Mouse (Mus musculus) spleen, adult 2 months (tissue): ENCODE results near the gene Pik3ca. TPM values are rescaled to one million over a fixed set of nuclear protein-coding genes. Genes with fewer than 3 reads are reported as not detected.

ENCODE experiments used
- DNase-seq, 2 experiments: peaks; one replicate each; pipeline versions ENCODE4 v3.0.0 to v3.0.0-alpha.2; 2012 to 2021; ENCODE audit warnings: low spot score in 2 of 2, low read depth in 1 of 2
- H3K27ac ChIP-seq: fragments of 200-500 bp; 2 replicates; pipeline ENCODE4 v1.5.1; 2012; ENCODE audit warnings: low read length, inconsistent platforms; ENCODE audit not compliant: insufficient read depth
- H3K27me3 ChIP-seq: fragments of 200-500 bp; 2 replicates; pipeline ENCODE4 v1.6.1; 2012; ENCODE audit warnings: mild to moderate bottlenecking, moderate library complexity, low read length, inconsistent platforms; ENCODE audit not compliant: control insufficient read depth, insufficient read depth
- H3K36me3 ChIP-seq: fragments of 200-500 bp; 2 replicates; pipeline ENCODE4 v1.6.1; 2012; ENCODE audit warnings: mild to moderate bottlenecking, low read length, inconsistent platforms; ENCODE audit not compliant: control insufficient read depth, insufficient read depth
- H3K4me1 ChIP-seq: fragments of 200-500 bp; 2 replicates; pipeline ENCODE4 v1.6.1; 2011; ENCODE audit warnings: inconsistent platforms; ENCODE audit not compliant: control insufficient read depth, insufficient read depth, insufficient read length
- H3K4me3 ChIP-seq: fragments of 200-500 bp; 2 replicates; pipeline ENCODE4 v1.5.1; 2011; ENCODE audit warnings: mild to moderate bottlenecking, inconsistent platforms; ENCODE audit not compliant: insufficient read depth, insufficient read length; ENCODE audit errors: extremely low read depth
- CTCF ChIP-seq: fragments of 200-500 bp; IDR thresholded peaks from 2 replicates; pipeline ENCODE4 v1.5.1; 2011; ENCODE audit warnings: mild to moderate bottlenecking, inconsistent platforms; ENCODE audit not compliant: insufficient read depth, insufficient read length, insufficient replicate concordance; ENCODE audit errors: extremely low read depth
- POLR2A ChIP-seq: fragments of 200-500 bp; IDR thresholded peaks from 2 replicates; pipeline ENCODE4 v1.6.1; 2011; ENCODE audit warnings: low read depth, low read length, inconsistent platforms
- WGBS: fragments of 180-500 bp; shearing (Covaris S2); methylation state at CpG from one replicate; pipeline ENCODE4 v1.1.7; 2018; 5-methylcytosine and 5-hydroxymethylcytosine counted together
- polyA plus RNA-seq: library from polyadenylated mRNA; depleted of rRNA; stranded (reverse); fragments of >200 nt; gene quantifications from 2 replicates; pipeline ENCODE4 v1.2.3, GENCODE M21; 2012; rRNA removed

Gene Pik3ca
- polyA plus RNA-seq, 1 experiment, result 3.7 TPM

DNA sequence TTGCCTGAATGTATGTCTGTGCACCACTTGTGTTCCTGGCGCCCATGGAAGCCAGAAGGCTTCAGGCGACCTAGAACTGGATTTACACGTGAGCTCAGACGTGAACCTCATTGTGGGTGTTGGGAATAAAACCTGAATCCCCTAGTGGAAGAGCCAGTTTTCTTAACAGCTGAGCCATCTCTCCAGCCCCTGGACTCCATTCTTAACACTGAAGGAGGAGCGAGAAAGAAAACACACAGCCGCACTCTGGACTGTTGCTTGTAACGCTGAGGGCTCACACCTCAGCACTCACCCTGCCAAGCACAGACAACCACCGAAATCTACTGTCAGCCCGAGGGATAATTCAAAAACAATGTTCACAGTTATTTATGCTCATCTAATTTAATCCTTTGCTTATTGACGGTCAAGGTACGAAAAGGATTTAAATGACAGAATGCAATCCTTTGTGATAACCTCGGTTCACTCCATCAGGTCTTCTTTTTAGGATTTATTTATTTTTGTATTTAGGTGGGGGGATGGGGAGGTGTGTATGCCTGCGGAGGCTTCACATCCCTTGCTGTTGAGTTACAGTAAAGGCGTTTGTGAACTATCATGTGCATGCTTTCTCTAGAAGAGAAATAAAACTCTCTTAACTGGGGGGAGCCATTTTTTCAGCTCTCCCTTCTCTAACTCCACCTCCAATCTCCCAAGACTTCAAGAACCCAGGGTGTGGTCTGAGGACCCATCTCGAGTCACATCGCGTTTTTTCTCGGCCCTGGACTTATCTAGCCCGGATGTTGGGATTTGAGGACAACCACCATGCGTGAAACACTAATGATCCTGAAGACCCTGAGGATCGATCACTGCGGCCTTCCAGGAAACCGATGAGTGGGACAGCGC is 112.3 kb downstream of the Pik3ca start, which contains the start of gene Zfp639:
Gene Zfp639, plus strand, starts transcription at position 764 of the 879 bp plus-strand sequence.
- H3K36me3 ChIP-seq, result no peaks in the 10 kb centered on the region; the same call in 1 of the 2 replicates
- peak within 1 kb of the TSS; percentile 68 for H3K4me3 ChIP-seq
- no peak for DNase-seq
- 15% methylated on average over 24 of the region's 24 CpGs for WGBS
- H3K4me1 ChIP-seq, result no peaks in the 10 kb centered on the region
- no peak for TF ChIP-seq CTCF
- no peak for TF ChIP-seq POLR2A
- H3K27me3 ChIP-seq, result no peaks in the 10 kb centered on the region
- peak within 1 kb of the TSS; percentile 74 for H3K27ac ChIP-seq

DNA sequence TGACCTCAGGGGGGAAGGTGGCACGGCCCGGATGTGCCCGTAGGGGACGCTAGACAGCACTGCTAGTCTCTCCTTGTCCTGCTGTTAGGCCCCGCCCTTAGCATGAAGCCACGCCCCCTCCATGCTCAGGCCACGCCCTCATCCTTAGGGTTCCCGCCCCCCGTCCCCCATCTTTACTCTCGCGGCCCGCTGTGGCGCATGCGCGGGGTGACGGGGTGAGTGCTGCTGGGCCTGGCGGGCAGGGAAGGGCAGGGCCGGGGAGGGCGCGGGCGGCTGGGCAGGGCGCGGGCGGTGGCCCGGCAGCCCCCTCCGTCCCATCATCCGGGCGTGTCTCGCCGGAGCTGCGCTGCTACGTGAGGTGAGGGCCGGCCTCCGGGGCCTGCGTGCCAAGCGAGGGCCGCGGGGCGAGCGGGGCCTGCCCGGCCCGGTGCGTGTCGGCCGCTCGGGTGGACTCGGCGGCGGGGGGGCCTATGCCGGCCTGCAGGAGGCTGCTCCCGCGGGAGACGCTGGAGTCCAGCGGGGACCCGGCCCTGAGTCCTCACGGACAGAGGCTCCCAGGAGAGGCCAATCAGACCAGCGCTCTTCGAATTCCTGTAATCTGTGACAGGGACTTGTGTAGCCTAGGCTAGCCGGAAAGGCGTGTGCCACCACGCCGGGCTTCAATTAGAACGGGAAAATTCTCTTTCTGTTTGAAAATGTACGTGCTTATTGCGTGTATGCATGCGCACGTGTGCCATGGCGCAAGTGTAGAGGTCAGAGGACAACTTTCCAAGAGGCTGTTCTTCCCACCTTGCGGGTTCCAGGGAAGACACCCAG is 113.1 kb downstream of the Pik3ca start:
- DNase-seq, result peak; percentile 89 to 94
- peaks cover 3% of the 10 kb centered on the region; the same call in 1 of the 2 replicates for H3K36me3 ChIP-seq
- peak overlapping the region; percentile 74 for H3K27ac ChIP-seq
- under 1% methylated on average over 64 of the region's 69 CpGs for WGBS
- peak overlapping the region; percentile 68 for H3K4me3 ChIP-seq
- TF ChIP-seq POLR2A (peak; percentile 26), CTCF (peak; percentile 62; the same call in 1 of the 2 replicates)
- no peaks in the 10 kb centered on the region for H3K4me1 ChIP-seq
- no peaks in the 10 kb centered on the region for H3K27me3 ChIP-seq

DNA sequence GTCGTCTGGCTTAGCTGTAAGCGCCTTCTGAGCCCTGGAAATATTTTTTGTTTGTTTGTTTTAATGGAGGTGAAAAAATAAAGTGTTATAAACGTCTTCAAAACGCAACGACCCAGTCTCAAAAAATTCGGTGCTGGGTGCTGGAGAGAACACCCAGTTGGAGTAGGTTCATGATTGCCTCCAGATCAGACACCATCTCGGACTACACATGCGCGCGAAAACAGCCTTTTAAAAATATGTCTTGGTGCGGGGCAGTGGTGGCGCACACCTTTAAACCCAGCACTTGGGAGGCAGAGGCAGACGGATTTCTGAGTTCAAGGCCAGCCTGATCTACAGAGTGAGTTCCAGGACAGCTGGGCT is 113.7 kb downstream of the Pik3ca start:
- WGBS, result 2% methylated on average over 13 of the region's 13 CpGs
- Histone ChIP-seq H3K4me1 (no peaks in the 10 kb centered on the region), H3K27me3 (no peaks in the 10 kb centered on the region), H3K4me3 (peak overlapping the region; percentile 68), H3K36me3 (peaks cover 6% of the 10 kb centered on the region), H3K27ac (peak overlapping the region; percentile 74)
- peak in 1 of 2 experiments; percentile 22 for DNase-seq
- TF ChIP-seq POLR2A (no peak), CTCF (no peak)

DNA sequence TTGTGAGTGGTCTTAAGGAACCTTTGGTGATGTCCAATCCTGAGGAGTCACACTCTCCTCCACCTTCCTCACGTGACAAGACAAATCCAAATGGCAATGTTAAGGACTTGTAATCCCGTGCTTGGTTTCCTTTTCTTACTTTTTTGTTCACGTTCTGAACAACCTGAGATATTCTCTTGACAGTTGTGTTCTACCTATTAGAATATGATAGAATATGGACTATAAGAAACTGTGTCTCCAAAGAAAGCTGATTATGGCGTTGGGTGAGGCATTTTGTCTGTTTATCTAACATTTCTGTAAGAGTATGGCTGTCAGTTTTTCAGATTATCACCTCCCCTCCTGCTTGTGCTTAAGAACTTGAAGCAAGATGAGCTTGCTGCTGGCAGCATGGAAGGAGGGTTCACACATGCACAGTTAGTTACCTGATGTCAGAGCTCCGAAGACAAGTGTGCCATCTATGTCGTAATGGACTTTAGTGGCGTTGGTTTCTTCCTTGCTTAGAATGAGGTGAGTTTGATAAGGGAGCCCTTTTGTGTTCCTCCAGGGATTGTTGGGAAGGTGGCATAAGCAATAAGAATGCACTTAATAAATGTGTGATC is 115.3 kb downstream of the Pik3ca start:
- H3K36me3 ChIP-seq, result peaks cover 10% of the 10 kb centered on the region
- no peak overlapping the region for H3K27ac ChIP-seq

DNA sequence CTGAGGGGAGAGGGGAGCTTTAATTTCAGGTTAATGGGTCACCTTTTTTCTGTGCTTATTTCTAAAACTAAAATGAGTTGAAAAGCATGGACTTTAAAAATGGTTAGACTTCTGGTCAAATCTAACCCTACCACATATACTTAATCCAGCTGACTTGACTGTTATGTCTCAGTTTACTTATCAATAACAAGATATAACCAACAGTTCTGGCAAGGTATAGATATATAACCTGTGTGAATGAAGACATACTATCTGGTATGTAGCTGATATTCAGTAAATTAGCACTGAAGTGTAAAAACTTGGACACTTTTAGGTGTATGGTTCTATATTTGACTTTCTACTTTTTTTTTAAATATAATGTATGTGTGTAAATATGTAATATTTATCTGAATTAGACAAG is 116.1 kb downstream of the Pik3ca start:
- peaks cover 11% of the 10 kb centered on the region for H3K36me3 ChIP-seq
- no peak overlapping the region for H3K27ac ChIP-seq
- no peaks in the 10 kb centered on the region for H3K27me3 ChIP-seq
- no peak for DNase-seq
- no peak overlapping the region for H3K4me3 ChIP-seq
- TF ChIP-seq CTCF (no peak), POLR2A (no peak)
- no peaks in the 10 kb centered on the region for H3K4me1 ChIP-seq

More for the DNA sequence above, 115.3 kb downstream of the Pik3ca start:
- H3K4me1 ChIP-seq, result no peaks in the 10 kb centered on the region
- no peak for TF ChIP-seq CTCF
- TF ChIP-seq POLR2A, result no peak
- no peak for DNase-seq
- no peaks in the 10 kb centered on the region for H3K27me3 ChIP-seq
- H3K4me3 ChIP-seq, result no peak overlapping the region
- 86% methylated on average over 7 of the region's 7 CpGs for WGBS

Other genes with a start within 250 kb of the Pik3ca start
- gene Zmat3, start 31.7 kb upstream of the Pik3ca start, polyA plus RNA-seq, result 3.7 and 4.9 TPM in 2 replicates
- gene Kcnmb3, start 94.6 kb downstream of the Pik3ca start, polyA plus RNA-seq, result 0.23 and 0.25 TPM in 2 replicates
- 22.6 and 23.6 TPM in 2 replicates for gene Zfp639, start 112.6 kb downstream of the Pik3ca start, polyA plus RNA-seq
- gene Mfn1, start 131.8 kb downstream of the Pik3ca start, polyA plus RNA-seq, result 3.1 and 3.4 TPM in 2 replicates
- gene Gnb4, start 218.9 kb downstream of the Pik3ca start, polyA plus RNA-seq, result 11.2 and 13.9 TPM in 2 replicates